Mouse (Mus musculus) heart, adult 2 months (tissue): ENCODE data around the gene Actbl2.

Experiments used
- CTCF ChIP-seq: fragments of 200-600 bp; IDR thresholded peaks from 2 replicates; pipeline ENCODE4 v1.8.1; 2022; ENCODE audit warnings: antibody characterized with exemption, mild to moderate bottlenecking, moderate library complexity
- POLR2A ChIP-seq: fragments of 200-500 bp; IDR thresholded peaks from 2 replicates; pipeline ENCODE4 v1.6.1; 2011; ENCODE audit warnings: mild to moderate bottlenecking, low read depth, low read length, control low read depth; ENCODE audit not compliant: insufficient read depth

DNA sequence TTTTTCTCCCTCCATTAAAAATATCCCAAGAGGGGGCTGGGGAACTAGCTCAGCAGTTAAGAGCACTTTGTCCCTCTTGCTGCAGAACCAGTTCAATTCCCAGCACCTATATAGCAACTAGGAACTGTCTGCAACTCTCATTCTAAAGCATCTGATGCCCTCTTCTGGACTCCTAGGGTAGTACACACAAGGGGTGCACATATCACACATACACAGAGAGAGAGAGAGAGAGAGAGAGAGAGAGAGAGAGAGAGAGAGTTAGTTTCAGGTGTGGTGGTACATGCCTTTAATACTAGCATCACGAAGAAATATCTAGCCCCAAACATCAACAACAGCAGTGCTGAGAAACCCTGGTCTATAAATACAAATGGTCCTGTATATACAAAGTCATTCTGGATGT is 17.5 kb upstream of the Actbl2 start:
- TF ChIP-seq CTCF, result no peak
- no peak for TF ChIP-seq POLR2A
